Mouse (Mus musculus): ENCODE data around the gene Vars. TPM values are rescaled to one million over a fixed set of nuclear protein-coding genes. Genes with fewer than 3 reads are reported as not detected.

Vars gene
- polyA plus RNA-seq, 1 experiment from 2014 or later: 82.6 TPM

DNA sequence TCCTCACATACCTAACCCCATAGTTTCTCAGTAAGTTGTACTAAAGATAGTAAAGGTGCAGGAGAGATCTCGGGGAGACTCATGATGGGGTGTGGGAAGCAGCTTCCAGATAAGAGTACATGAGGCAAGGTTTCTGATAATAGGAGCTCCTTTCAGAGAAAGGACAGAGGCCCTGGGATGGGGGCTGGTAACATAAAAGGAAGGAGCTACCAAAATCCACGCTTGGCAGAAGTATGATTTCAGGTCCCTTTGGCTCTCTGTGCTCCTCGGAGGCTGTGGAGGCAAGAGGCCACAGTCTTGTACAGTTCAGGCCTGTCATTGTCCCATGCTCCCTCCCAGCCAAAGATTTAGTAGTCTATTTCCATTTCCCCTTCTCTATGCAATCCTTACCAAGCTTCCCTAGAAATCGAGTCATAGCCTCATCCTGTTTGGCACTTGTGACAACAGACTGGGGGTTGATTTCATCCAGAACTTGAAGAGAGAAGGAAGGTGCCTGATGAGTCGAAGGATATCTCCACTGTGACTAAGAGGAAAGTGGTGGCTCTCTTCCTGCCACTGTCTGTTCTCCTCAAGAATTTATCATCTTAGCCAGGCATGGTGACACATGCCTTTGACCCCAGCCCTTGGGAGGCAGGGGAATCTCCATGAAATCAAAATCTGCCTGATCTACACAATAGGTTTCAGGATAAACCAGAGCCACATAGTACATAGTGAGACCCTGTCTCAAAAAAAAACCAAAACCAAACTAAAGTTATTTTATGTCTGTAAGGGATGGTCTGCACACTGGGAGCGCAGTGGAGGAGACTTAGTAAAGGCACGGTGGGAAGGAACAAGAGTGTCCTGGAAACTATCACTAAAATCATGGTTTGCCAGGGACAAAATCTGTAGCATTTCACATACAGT, 44.4 kb downstream of the Vars start:
- ATAC-seq (ENCODE audit: insufficient number of reproducible peaks, low FRiP score): no peak
- Histone ChIP-seq H3K27me3 (replicated peaks) (no peaks in the 10 kb centered on the region), H3K9me3 (replicated peaks) (no peaks in the 10 kb centered on the region), H3K4me1 (replicated peaks) (peaks cover 48% of the 10 kb centered on the region), H3K9ac (no peak overlapping the region), H3K36me3 (no peaks in the 10 kb centered on the region), H3K4me3 (peak overlapping the region; percentile 64; the same call in 1 of the 2 replicates), H3K4me2 (peak overlapping the region; percentile 99), H3K27ac (ENCODE audit: poor library complexity, severe bottlenecking) (peak overlapping the region; percentile 96)
- whole genome bisulfite sequencing: 47% methylated on average over 7 of the region's 7 CpGs

DNA sequence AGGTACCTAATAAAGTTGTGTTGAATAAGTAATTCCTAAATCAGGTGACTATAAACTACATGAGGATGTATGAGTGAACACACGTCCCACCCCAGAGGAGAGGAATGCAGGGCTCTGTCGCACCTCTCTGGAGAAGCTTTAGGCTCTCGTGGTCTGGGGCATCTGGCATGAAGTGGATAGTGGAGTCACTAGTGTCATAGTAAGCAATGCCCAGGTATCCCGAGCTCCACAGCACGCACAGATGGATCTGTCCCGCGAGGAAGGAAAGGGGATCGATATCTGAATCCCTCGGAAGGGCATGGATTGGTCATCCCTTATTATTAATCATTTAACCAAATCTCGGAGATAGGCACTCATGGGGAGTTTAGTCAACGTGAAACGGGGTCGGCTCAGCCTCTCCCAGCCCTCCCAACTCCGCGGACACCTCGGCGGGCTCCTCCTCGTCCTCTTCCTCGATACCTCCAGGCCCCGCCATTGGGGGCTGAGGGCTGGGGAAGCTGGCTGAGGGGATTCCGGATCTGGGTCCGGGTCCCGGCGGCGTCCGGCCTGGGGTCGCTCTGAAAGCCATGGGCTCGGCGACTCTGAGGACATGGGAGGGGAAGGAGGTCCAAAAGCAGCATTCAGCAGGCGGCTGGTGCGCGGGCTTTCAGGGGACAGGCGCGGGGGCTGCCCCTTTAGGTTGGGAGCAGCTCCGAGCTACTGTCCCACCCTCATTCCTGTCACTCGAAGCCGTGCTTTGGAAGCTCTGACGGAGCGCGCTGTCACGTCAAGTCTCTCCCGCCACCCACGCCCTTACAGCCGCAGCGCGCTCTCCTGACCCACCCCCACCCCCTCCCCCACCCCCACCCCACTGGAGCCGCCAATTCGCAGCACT, 45.3 kb downstream of the Vars start:
- Histone ChIP-seq H3K4me1 (replicated peaks) (peaks cover 48% of the 10 kb centered on the region), H3K9me3 (replicated peaks) (no peaks in the 10 kb centered on the region), H3K27ac (ENCODE audit: poor library complexity, severe bottlenecking) (peak overlapping the region; percentile 96), H3K4me3 (peak overlapping the region; percentile 64), H3K36me3 (no peaks in the 10 kb centered on the region), H3K27me3 (replicated peaks) (no peaks in the 10 kb centered on the region), H3K4me2 (peak overlapping the region; percentile 99), H3K9ac (peak overlapping the region; percentile 94)
- no peak for ATAC-seq (ENCODE audit: insufficient number of reproducible peaks, low FRiP score)
- 2% methylated on average over 48 of the region's 48 CpGs for WGBS

DNA sequence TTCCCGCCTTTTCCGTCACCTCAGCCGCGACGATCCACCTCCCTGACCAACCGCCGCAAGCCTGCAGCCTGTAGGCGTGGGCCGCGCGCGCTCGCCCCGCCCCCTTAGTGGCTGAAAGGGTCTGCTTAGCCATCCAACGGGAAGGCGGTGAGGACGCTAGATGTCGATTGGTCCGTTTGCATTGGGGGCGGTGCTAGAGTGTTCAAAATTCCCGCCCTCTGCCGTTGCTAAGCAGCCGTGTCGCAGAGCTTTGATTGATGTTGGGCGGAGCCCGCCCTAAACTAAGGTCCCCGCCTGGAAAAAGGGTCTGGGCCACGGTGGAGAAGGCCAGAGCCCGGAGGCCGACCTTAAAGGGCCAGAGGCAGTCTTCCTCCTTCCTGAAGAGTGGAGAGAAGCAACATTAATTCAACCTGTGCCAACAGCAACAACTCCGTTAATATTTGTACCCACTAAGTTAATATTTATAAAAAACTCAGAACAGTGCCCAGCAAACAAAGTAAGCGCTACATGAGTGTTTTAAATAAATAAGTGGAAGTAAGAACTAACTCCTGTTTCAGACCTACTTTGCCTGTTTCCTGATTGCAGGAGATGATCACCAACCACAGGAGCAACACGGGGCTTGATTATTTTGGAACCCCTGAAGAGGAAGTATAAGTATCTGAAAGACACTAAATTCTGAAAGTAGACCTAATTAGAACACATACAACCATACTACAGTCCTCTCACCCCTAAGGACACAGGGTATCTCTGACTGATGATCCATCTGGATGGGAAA, 46.1 kb downstream of the Vars start, which contains the start of gene Msh5:
Gene Msh5 (minus strand): TSS at position 65 of the 775 bp plus-strand sequence.
- no peaks in the 10 kb centered on the region for H3K36me3 ChIP-seq

DNA sequence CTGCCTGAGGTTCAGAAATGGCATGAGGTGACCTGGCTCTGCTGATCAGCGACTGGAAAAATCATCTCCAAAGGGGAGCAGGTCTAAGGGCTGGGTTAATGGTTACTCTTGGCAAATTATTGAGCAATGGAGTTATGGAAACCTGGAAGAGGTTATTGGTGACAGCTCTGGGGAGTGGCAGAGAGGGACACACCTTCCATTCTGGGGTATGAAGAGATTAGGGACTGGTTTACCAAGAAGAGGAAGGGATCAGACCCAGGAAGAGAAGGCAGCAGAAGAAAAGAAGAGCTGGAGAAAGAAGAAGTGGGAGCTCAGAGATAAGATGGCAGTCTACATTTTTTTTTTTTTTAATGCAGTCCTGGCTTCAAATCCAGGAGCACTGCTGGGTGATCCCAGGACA, 46.9 kb downstream of the Vars start:
- ATAC-seq (ENCODE audit: insufficient number of reproducible peaks, low FRiP score): no peak
- H3K9ac ChIP-seq: 0 out of 2 replicates have a peak overlapping the region, but pooled peaks have one; percentile 21
- peaks cover 58% of the 10 kb centered on the region for H3K4me1 ChIP-seq (replicated peaks)
- H3K27ac ChIP-seq (ENCODE audit: poor library complexity, severe bottlenecking): peak overlapping the region; percentile 99
- H3K36me3 ChIP-seq: peaks cover 5% of the 10 kb centered on the region
- 35% methylated on average over 1 of the region's 1 CpGs for WGBS
- H3K9me3 ChIP-seq (replicated peaks): no peaks in the 10 kb centered on the region
- no peaks in the 10 kb centered on the region for H3K27me3 ChIP-seq (replicated peaks)
- 0 out of 2 replicates have a peak overlapping the region, but pooled peaks have one; percentile 17 for H3K4me3 ChIP-seq
- peak overlapping the region; percentile 50 for H3K4me2 ChIP-seq

More for the DNA sequence above, 46.1 kb downstream of the Vars start, which contains the start of gene Msh5:
- H3K27me3 ChIP-seq (replicated peaks): no peaks in the 10 kb centered on the region
- H3K9ac ChIP-seq: peak within 1 kb of the TSS; percentile 94
- peak within 1 kb of the TSS; percentile 64 for H3K4me3 ChIP-seq
- WGBS: 2% methylated on average over 33 of the region's 33 CpGs
- peak within 1 kb of the TSS; percentile 99 for H3K4me2 ChIP-seq
- H3K4me1 ChIP-seq (replicated peaks): peaks cover 50% of the 10 kb centered on the region
- peak within 1 kb of the TSS; percentile 99 for H3K27ac ChIP-seq (ENCODE audit: poor library complexity, severe bottlenecking)
- H3K9me3 ChIP-seq (replicated peaks): no peaks in the 10 kb centered on the region
- ATAC-seq (ENCODE audit: insufficient number of reproducible peaks, low FRiP score): peak; percentile 91

DNA sequence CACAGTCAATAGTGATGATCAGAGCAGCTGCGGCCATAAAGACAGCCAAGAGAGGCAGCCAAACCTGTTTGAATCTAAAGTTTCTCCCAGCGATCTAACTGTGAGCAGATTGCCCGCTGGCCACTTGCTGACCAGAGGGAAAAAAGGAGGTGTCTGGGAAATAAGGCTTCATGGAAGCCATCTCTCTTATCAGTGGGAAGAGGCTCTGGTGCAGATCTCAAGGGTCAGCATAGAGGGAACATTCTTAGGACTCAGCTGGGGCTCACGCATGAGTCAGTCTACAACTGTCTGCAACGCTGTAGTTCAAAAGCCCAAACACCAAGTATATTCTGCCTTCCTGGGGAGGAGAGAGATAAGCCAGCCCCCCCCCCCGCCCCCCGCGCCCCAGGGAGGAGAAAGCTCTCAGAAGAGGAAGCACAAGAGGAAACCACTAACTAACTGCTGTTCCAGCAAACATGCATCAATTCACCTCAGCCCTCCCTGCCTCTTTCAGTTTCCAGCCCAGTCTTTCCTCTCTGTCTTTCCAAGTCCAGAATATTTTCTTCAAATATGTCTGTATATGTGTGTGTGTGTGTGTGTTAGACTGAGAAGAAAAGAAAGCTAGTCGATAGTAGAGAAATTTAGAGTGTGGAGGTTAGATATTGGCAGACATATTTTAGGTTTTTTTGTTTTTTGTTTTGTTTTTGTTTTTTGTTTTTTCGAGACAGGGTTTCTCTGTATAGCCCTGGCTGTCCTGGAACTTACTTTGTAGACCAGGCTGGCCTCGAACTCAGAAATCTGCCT, 47.6 kb downstream of the Vars start:
- Histone ChIP-seq H3K4me2 (peak overlapping the region; percentile 88), H3K4me3 (0 out of 2 replicates have a peak overlapping the region, but pooled peaks have one; percentile 17), H3K9me3 (replicated peaks) (no peaks in the 10 kb centered on the region), H3K9ac (peak overlapping the region; percentile 49; the same call in 1 of the 2 replicates), H3K27ac (ENCODE audit: poor library complexity, severe bottlenecking) (peak overlapping the region; percentile 99), H3K4me1 (replicated peaks) (peaks cover 62% of the 10 kb centered on the region), H3K27me3 (replicated peaks) (no peaks in the 10 kb centered on the region), H3K36me3 (peaks cover 12% of the 10 kb centered on the region)
- no peak for ATAC-seq (ENCODE audit: insufficient number of reproducible peaks, low FRiP score)
- WGBS: 20% methylated on average over 11 of the region's 11 CpGs

DNA sequence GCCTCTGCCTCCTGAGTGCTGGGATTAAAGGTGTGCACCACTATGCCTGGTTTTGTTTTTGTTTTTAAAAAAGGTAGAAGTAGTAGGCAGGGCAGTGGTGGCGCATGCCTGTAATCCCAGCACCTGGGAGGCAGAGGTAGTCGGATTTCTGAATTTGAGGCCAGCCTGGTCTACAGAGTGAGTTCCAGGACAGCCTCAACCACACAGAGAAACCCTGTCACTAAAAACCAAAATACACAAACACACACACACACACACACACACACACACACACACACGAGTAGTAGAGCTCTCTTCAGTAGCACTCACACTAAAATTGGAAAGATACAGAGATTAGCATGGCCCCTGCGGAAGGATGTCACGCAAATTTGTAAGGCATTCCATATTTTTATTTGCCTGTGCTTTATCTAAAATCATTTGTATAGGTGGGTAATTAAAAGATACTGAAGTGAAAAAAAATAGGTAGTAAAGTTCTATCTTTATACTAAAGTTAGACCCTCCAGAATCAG, 48.2 kb downstream of the Vars start:
- Histone ChIP-seq H3K27ac (ENCODE audit: poor library complexity, severe bottlenecking) (peak overlapping the region; percentile 99), H3K4me2 (peak overlapping the region; percentile 88), H3K27me3 (replicated peaks) (no peaks in the 10 kb centered on the region), H3K9me3 (replicated peaks) (no peaks in the 10 kb centered on the region; the same call in 1 of the 2 replicates), H3K9ac (peak overlapping the region; percentile 94; the same call in 1 of the 2 replicates), H3K4me3 (peak overlapping the region; percentile 75; the same call in 1 of the 2 replicates), H3K4me1 (replicated peaks) (peaks cover 62% of the 10 kb centered on the region), H3K36me3 (peaks cover 18% of the 10 kb centered on the region)
- WGBS: 61% methylated on average over 5 of the region's 5 CpGs
- no peak for ATAC-seq (ENCODE audit: insufficient number of reproducible peaks, low FRiP score)

DNA sequence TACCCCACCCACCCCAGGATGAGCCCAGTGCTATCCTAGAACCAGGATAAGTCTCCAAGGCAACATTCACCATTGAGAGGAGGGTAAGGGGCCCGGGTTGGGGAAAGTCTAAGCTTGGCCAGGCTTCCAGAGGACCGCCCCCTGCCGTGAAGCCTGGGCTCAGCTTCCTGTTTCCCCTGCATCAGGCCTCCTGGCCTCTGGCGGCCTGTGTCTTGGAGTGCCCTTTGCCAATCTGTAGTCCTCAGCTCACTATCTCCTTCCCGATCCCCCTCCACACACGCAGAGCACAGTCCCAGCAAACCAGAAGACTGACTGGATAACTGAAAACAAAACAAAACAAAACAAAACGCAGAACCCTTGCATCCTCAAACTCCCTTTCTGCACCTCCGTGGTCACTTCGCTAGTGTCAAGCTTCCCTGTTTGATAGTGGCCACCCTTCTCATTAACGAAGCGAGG, 48.8 kb downstream of the Vars start, which contains the start of gene Clic1:
Gene Clic1 (plus strand): TSS at position 406 of the 456 bp plus-strand sequence.
- Histone ChIP-seq H3K9me3 (replicated peaks) (no peaks in the 10 kb centered on the region; the same call in 1 of the 2 replicates), H3K36me3 (peaks cover 24% of the 10 kb centered on the region), H3K27me3 (replicated peaks) (no peaks in the 10 kb centered on the region), H3K4me2 (peak within 1 kb of the TSS; percentile 88), H3K4me3 (peak within 1 kb of the TSS; percentile 75), H3K9ac (peak within 1 kb of the TSS; percentile 94), H3K27ac (ENCODE audit: poor library complexity, severe bottlenecking) (peak within 1 kb of the TSS; percentile 99), H3K4me1 (replicated peaks) (peaks cover 57% of the 10 kb centered on the region)
- peak; percentile 37 for ATAC-seq (ENCODE audit: insufficient number of reproducible peaks, low FRiP score)
- under 1% methylated on average over 11 of the region's 11 CpGs for WGBS

DNA sequence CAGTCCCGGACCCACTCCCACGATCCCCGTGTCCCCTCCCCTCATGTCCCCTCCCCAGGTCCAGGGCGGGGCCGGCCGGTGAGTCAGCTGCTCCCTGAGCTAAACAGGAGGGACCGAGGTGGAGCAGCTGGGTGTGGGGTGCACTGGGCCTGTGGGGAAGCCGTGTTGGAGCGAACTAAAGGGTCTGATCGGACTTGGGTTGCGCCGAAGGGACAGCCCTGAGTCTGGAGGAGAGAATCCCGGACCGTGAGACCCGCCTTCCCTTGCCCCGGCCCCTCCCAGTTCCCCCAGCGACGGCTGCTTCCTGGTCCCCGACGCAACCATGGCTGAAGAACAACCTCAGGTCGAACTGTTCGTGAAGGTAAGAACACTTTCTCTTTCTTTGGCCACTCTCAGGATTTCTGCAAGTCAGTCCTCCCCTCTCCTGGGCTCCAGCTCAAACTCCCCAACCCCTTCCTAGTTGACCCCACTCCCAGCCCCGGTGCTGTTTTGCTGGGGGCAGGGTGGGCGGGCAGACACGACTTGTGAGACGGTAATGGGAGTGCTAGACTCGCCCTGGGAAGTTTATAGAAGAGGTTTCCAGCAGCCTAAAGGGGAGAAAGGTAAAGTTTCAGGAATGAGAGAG, 49.5 kb downstream of the Vars start:
- Histone ChIP-seq H3K36me3 (peaks cover 30% of the 10 kb centered on the region), H3K4me1 (replicated peaks) (peaks cover 54% of the 10 kb centered on the region), H3K27me3 (replicated peaks) (no peaks in the 10 kb centered on the region), H3K9me3 (replicated peaks) (no peaks in the 10 kb centered on the region; the same call in 1 of the 2 replicates), H3K27ac (ENCODE audit: poor library complexity, severe bottlenecking) (peak overlapping the region; percentile 99), H3K4me2 (peak overlapping the region; percentile 88), H3K4me3 (peak overlapping the region; percentile 75), H3K9ac (peak overlapping the region; percentile 94)
- ATAC-seq (ENCODE audit: insufficient number of reproducible peaks, low FRiP score): peak; percentile 60
- whole genome bisulfite sequencing: 1% methylated on average over 27 of the region's 27 CpGs
